Mouse (Mus musculus) testis, postnatal 14 days (tissue): ENCODE measurements around the gene Rgl1.

ENCODE experiments used
- DNase-seq: peaks from one replicate; pipeline ENCODE4 v3.0.0; 2021; ENCODE audit warnings: low spot score

The Rgl1 gene

GRCm38 (mm10) chr1:152614743-152615380 lies 151.3 kb downstream of the Rgl1 start:
- no peak for DNase-seq

DNA sequence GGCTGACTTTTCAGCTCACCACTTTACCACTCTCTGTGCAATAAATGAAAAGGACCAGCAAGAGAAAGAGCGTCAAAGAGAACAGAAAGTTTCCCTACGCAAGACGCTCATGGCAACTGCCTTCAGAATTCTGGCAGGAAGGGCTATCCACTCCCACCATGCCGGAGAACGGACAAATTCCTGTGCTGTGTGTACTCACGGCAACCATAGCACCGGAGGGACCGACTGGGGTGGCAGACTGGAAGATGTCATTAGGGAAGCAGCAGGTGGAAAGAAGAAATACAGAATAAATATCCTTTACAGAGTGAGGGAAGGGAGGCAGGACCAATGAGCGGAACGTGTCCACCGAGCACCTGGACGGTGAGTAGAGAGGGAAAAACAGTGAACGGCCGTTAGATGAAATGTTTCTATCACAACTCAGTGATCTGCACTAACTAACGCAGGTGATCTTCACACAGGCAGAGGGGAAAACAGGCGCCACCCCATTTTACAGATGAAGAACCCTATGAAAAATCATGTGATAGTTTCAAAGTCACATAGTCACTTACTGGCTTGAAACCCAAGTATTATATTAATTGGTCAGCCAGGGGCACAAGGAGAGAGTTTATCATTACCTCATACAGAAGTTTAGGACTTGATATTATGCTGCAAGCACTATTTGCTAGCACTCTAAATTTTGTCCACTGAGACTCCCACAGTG lies 152.8 kb downstream of the Rgl1 start:
- DNase-seq: no peak

DNA sequence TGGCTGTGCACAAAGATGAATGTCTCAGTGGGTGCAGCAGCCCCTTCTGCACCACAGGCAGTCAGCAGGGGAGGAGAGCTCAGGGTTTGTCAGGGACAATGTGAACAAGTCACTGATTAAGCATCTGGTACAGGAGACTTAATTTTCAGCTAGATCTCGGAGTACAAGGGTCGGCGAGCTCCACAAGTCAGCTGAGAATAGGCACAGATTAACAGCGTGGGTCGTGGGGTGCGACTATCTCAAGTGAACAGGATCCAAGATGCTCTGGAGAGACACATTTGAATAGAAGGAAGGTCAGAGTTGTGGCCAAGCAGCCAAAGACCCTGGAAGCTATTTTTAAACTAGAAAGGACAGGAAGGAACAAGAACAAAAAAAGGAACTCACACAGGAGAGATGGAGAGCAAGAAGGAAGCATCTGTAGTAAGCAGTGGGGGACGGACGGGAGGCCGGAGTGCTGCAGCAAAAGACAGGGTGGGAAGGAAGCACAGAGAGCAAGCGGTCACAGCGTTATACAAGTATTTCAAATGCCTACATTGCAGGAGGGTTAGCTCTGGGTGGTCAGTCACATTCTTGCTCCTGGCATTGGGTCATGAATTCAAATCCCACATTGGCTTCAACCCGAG lies 153.5 kb downstream of the Rgl1 start:
- peak; percentile 47 for DNase-seq

- peak; percentile 83 for DNase-seq
Measured at GRCm38 (mm10) chr1:152609547-152609946, 156.6 kb downstream of the Rgl1 start.

GRCm38 (mm10) chr1:152609006-152609405 lies 157.1 kb downstream of the Rgl1 start:
- no peak for DNase-seq

DNA sequence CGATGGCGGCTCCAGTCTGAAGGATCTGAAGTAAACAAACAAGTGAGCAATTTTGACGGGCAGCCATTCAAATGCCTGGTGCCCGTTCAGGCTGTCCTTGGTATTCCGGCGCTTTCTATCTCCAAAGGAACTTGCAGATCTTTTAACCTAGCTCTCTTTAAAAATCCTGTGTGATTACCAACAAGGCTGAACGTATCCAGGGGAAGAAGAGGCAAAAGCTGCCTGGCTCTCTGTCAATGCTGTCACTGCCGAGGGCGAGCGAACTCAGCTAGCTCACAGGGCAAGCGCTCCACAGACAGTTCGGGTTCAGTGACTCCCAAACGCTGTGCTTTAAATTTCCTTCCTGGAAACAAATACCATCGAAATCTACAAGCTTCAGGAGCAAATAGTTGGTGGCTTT lies 158.4 kb downstream of the Rgl1 start:
- DNase-seq: no peak

GRCm38 (mm10) chr1:152606727-152607126 lies 159.4 kb downstream of the Rgl1 start:
- no peak for DNase-seq

GRCm38 (mm10) chr1:152605895-152606625 lies 160.1 kb downstream of the Rgl1 start:
- DNase-seq: no peak

GRCm38 (mm10) chr1:152604147-152604546 lies 162.0 kb downstream of the Rgl1 start:
- DNase-seq: no peak

DNA sequence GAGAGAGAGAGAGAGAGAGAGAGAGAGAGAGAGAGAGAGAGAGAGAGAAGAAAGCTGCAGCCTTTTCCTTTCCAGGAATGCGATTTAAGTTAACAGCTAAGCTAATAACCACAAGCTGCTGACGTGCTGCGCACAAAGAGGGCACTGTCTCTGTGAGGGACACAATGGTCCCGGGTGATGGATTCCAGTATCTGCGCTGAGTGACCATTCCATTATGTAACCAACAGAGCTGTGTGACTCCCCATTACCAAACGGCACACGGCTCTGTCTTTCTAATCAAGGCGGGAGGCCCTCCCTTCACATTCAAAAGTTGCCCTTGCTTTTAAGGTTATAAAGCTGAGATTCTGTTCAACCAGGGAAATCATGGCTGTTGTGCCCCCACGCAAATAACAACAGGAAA lies 162.5 kb downstream of the Rgl1 start:
- peak; percentile 52 for DNase-seq

GRCm38 (mm10) chr1:152600494-152600893 lies 165.7 kb downstream of the Rgl1 start:
- no peak for DNase-seq

GRCm38 (mm10) chr1:152599347-152599746 lies 166.8 kb downstream of the Rgl1 start:
- no peak for DNase-seq

DNA sequence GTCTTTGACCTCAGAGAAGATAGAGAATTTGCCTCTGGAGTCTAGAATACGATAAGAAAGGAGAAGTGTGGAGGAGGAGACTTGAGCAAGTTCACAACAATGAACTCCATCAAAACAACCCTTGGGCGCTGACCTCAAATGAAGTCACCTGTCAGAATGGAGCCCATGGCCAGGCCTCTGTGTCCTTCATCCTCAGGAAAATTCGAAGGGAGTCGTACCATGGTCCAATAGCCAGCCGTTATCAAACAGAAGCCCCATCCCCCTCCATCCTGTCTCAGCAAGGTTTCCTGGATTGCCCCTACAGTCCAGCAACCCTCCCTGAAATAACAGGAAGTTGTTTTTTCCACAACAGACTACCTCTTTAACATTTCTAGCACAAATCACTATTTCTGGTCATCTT lies 171.5 kb downstream of the Rgl1 start:
- DNase-seq: peak; percentile 71

DNA sequence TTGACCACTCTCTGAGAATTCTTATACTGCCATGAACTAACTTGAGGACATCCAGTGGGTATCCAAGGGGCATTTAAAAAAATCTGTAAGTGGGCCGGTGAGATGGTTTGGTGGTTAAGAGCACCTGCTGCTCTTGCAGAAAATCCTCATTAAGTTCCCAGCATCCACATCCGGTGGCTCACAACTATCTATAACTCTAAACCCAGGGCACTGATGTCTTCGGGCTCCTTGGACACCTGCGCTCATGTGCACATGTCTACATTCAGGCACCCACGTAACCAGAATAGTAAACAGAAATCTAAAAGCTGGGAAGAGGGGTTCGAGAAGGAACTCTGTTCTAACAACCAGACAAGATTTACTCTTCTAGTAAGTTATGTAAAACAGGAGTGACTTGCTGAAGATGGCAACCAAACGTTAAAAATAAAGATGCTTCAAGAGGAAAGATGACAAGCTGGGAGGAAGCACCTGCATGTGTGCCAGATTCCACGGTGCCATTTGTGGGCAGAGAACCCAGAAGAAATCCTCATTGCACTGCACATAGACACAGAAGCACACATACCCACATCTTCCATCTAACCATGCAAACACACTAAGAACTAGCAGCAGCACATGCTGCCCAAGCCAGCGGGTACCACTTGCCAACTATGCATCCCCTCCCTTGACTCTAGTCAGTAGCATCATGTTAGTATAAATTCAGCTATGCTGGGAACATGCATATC lies 172.2 kb downstream of the Rgl1 start:
- no peak for DNase-seq

DNA sequence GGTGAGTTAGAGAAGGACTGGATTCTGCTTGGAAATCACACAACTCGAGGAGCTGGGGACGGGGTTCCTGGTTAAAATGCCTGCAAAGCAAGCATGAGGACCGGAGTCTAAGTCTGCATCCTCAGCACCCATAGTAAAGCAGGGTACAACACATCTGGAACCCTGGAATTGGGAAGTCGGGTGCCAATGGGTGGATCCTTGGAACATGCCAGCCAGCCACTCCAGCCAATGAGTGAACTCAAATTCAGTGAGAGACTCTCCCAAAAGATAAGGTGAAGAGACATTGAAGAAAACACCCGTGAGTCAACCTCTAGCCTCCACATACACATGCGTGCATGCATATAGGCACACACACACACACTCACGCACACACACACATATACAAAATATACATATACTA lies 172.8 kb downstream of the Rgl1 start:
- no peak for DNase-seq

GRCm38 (mm10) chr1:152592609-152593008 lies 173.5 kb downstream of the Rgl1 start:
- DNase-seq: peak; percentile 47

- DNase-seq: no peak
Measured at GRCm38 (mm10) chr1:152591746-152592498, 174.2 kb downstream of the Rgl1 start.

GRCm38 (mm10) chr1:152590321-152590720 lies 175.8 kb downstream of the Rgl1 start:
- no peak for DNase-seq

DNA sequence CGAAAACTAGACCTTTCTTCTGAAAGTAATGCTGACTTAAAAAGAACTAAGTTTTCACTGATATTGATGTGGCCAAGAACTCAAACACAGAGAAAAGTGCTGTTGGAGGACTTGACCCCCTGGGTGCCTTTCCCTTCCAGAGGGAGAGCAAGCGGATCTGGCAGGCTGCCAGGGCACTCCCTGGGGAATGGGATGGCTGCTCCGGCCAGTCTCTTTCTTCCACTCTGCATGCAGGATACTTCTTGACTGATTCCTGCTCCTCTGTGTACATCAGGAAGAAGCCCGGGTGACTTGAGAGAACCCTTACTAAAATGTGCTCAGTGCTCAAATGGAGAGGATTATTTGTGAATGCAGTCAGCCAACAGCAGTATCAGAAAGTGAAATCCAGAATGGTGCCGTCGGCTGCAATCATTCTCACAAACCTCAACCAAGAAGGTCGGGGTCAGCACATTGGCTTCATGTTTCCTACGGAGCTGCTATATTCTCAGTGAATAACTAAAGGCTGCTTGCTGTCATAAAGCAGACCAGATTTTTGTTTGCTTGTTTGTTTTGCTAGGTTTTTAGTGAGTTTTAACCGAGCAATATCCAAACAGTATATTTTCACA lies 176.7 kb downstream of the Rgl1 start:
- peak; percentile 48 for DNase-seq

DNA sequence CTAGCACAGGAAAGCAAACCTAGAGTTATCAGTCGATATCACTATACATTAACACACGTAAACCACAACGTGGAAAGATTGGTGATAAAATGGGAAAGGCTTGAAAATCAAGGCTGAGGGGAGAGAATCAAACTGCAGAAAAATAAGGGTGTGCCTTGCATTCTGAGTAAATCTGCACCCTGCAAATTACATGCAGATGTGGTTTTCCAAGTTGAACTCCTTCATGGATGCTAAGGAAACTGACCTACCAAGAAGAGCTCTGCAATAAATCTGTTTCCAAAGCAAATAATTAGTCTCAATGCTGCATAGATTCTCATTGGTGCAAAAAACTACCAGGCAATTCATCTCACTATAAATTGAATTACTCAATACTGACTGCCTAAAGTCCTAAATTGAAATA lies 178.7 kb downstream of the Rgl1 start:
- DNase-seq: no peak
